Mouse (Mus musculus) liver, postnatal 0 days (tissue): ENCODE results near the gene Fank1.

Experiments
- CTCF ChIP-seq: sonication (generic); IDR thresholded peaks from 2 replicates; pipeline ENCODE4 v1.5.1; 2016; ENCODE audit warnings: antibody characterized with exemption, low read depth
- EP300 ChIP-seq: IDR thresholded peaks from 2 replicates; pipeline ENCODE4 v1.6.1; 2016; ENCODE audit warnings: antibody characterized with exemption, low read depth, mild to moderate bottlenecking

- TF ChIP-seq CTCF (no peak), EP300 (no peak)
Observed at GRCm38 (mm10) chr7:133768027-133768426, 8.6 kb upstream of the Fank1 start.
